Mouse (Mus musculus) right cerebral cortex, postnatal 36 days (tissue): ENCODE data around the gene Npy2r.

Experiments used
- DNase-seq, 2 experiments: peaks; one replicate each; pipeline ENCODE4 v3.0.0; 2022; ENCODE audit warnings: low spot score in 2 of 2, mixed read lengths in 1 of 2

Gene Npy2r

DNA sequence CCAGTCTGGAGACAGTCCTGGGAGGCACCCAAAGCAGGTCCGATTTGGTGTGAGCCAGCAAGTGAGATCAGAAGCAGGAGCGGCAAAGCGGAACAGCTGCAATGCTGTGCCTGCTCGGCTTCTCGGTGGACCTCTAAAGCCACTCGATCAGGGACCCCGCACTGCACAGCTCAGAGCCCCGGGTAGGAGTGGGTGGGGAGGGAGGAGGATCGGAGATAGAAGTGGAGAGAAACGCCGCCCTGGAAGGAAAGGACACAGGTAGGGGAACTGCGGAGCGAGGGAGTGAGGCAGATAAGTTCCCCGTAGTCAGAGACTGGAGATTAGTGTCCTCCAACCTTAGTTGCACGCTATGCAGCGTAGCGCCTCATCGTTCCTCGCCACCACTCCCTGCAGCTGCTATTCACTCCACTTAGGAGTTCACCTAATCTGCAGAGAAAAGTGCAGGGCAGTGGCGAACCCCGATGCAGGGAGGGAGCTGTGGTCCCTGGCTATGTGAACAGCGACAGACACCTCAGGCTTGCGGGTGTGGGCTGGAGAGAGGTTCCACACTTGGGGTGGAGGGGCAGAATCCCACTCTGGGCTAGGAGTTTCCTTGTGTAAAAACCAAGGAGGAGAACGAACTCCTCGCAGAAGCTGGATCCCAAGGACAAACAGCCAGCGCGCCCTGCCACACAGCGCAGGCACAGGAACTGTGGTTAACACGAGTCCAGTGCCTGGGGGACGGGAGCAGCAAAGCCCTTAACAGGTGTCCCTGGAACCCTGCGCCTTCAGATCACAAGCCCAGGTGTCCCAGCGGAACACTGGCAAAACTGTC, at the start of gene Npy2r:
Gene Npy2r, minus strand, starts transcription at position 177 of the 814 bp plus-strand sequence.
- DNase-seq: no peak

DNA sequence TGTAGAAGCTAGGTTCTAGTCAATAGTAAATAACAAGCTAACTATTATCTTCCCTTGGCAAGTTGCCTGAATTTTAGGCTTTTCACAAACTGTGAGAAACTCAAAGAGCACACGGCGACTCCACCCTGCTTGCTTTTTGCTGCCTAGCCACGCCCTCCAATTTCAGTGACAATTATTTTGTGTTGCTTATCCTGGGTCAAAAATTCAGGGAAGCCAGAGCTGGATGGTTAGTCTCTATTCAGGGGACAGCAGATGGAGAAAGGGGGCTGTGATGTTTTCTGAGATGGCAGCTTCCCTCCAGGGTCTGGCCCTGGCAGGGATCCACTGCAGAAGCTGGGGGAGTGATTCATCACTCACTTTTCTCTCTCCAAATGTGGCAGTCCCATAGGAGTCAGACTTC, 9.9 kb upstream of the Npy2r start:
- DNase-seq: no peak

DNA sequence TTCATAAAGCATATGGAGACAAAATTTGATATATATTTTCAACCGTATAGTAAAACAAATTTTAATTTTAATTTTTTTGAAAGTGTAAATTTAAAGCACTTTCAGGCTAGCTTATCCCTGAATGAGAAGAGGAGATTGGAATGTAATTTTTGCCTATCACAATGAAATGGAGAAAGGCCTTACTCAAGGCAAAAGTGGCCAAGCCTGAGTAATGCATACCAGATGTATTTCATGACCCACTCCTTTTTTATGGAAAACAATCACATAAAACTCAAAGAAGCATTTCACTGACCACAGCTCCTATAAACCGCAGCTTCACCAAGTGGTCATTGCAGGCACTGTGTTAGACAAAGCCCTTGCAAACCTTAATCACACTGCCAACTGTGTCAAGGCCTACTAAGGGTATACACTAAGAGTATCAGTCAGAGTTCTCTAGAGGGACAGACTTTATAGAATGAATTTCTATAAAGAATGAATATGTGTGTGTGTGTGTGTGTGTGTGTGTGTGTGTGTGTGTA, 8.5 kb upstream of the Npy2r start:
- no peak for DNase-seq

- DNase-seq: no peak
These were observed 2.0 kb upstream of the Npy2r start for GRCm38 (mm10) chr3:82549932-82550331.

- no peak for DNase-seq
These were observed 869 bp upstream of the Npy2r start for GRCm38 (mm10) chr3:82548753-82549152.

DNA sequence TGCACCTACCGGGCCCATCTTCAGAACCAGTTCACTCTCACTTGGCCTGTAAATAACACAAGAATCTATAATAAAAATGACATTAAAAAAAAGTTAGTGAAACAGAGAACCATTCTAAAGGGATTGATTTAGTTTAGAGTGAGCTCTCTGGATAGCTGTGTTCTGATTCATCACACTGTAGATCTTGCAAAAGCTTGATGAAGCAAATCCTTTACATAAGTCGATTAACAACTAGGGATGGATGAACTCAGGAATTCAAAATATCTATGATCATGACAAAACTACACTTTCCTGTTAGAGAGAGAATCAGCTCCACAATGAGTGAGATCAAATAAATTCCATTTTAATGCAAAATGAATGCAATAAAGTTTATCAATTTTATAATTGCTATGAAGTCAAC, 6.4 kb downstream of the Npy2r start:
- no peak for DNase-seq

DNA sequence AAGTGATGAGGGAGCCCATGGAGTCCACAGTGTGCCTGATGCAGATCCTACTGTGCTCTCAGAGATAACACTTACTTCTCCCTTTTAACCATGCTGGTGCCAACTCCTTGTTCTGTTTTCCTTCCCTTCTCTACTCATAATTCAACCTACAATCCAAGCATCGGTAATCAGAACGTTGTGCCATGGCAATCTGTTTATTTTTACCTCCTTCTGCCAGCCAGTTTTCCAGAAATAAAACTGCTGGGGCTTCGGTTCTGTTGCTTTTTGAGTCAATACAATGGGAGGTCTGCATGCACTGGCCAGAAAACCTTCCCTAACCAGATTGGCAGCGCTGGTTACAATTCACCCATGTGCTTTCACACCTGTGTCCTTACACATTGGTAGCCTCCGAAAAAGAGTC, 7.9 kb downstream of the Npy2r start:
- DNase-seq: no peak

GRCm38 (mm10) chr3:82524792-82525191, 23.1 kb downstream of the Npy2r start:
- no peak for DNase-seq

DNA sequence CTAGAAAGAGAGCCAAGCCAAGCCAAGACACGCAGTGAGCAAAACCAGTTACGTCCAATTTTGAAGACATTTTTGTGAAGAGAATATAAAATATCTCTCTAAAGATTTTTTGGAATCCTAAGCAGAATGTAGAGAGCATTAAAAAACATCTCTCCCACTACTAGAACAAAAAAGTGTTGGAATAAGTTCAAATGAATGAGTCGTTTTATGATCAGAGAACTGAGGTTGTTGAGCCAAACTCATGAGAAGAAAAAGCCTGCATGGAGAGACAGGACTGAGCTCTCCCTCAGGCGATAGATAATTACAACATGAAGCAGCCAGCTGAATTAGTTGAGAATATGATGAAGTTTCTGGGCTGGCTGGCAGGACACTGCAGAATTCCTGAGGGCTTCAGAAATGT, 49.9 kb downstream of the Npy2r start:
- no peak for DNase-seq
